In the genomic region with DNA sequence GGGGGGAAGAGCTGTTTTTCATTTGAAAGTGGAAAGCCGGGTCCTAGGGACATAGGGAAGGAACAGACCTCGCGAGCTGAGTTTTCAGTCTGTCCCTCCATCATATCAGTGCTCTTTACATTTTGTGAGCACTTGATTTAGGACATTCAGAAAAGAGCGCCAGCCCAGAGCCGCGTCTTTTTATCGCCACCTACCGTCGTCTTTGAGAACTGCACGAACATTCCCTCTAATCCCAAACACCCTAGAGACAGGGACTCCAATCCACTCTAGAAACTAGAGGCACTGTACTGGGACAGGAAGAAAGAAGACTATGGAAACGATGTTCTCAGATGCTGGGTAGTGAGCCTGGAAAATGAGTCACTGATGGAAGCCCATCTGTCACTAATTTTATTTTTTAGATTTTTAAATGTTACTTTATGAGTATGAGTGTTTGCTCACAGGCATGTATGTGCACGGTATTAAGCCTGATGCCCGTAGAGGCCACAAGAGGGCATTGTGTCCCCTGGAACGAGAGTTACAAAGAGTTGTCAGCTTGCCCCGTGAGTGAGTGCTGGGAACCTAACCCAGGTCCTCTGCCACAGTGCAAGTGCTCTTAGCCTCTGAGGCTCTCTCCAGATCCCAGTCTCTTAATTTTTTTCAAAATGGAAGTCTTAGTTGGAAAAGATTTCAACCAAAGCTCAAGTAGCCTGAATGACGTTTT, we compare ENCODE assay signal across 9 mouse cellular contexts. TPM values are rescaled to one million over a fixed set of nuclear protein-coding genes. Genes with fewer than 3 reads are reported as not detected.
A peak's percentile ranks its signal among the peaks of the same experiment; 100 is the strongest.
DNase-seq lines count a peak whose midpoint lies in the region; ATAC-seq and TF ChIP-seq lines count a peak whose summit lies in the region.
"Had no signal": no experiment of that assay in that cellular context is flagged by ENCODE, and none has a peak within 500 bp of the region (broad histone marks: within the 10 kb centered on the region; RNA-seq: fewer than 3 reads in every experiment).

No protein-coding gene starts in this region.

- ATAC-seq in midbrain, postnatal 0 days (ENCODE audit: low FRiP score), result no peak
- 0 out of 2 replicates have a peak, but pooled peaks have one; percentile 14 for ATAC-seq in stomach, embryonic 14.5 days (ENCODE audit: insufficient number of reproducible peaks, insufficient read depth, low FRiP score, low read depth)

- intact Hi-C loops in left cerebral cortex, postnatal 4 days (cut with DNase I), result loop anchor here (10.0 kb wide), 4 partner anchors 124 to 524 kb away; partner anchors contain the start of genes Flt1, Flt3 and Urad

- no peak overlapping the region for H3K4me3 ChIP-seq in midbrain, postnatal 0 days (ENCODE audit: low read depth, low read length)
- no peak overlapping the region for H3K4me3 ChIP-seq in stomach, embryonic 14.5 days (ENCODE audit: low read depth, low read length)
- H3K4me3 ChIP-seq: erythroblast, embryonic 14.5 days had no signal

- WGBS in midbrain, postnatal 0 days, result 24% methylated on average over 16 of the region's 16 CpGs
- 24% methylated on average over 16 of the region's 16 CpGs for WGBS in stomach, embryonic 14.5 days

- no peaks in the 10 kb centered on the region for H3K9me3 ChIP-seq in midbrain, postnatal 0 days (ENCODE audit: low read length)
- H3K9me3 ChIP-seq in stomach, embryonic 14.5 days (ENCODE audit: control insufficient read depth, low read depth, low read length), result no peaks in the 10 kb centered on the region

- H3K9ac ChIP-seq in midbrain, postnatal 0 days (replicated peaks; ENCODE audit: low read length, poor library complexity, severe bottlenecking), result no peak overlapping the region
- H3K9ac ChIP-seq in stomach, embryonic 14.5 days (replicated peaks; ENCODE audit: low read depth, low read length), result no peak overlapping the region

- H3K4me1 ChIP-seq in midbrain, postnatal 0 days (ENCODE audit: insufficient read depth, low read length), result no peaks in the 10 kb centered on the region
- H3K4me1 ChIP-seq in stomach, embryonic 14.5 days (ENCODE audit: control insufficient read depth, insufficient read depth, low read length), result 0 out of 2 replicates have a peak, but pooled peaks cover 10% of the 10 kb centered on the region

- H3K4me2 ChIP-seq in midbrain, postnatal 0 days (ENCODE audit: low read depth, low read length, poor library complexity, severe bottlenecking), result no peak overlapping the region
- H3K4me2 ChIP-seq in stomach, embryonic 14.5 days (replicated peaks; ENCODE audit: low read depth, low read length), result 0 out of 2 replicates have a peak overlapping the region, but pooled peaks have one; percentile 7

- no peaks in the 10 kb centered on the region for H3K27me3 ChIP-seq in midbrain, postnatal 0 days (ENCODE audit: insufficient read depth, low read length)
- no peaks in the 10 kb centered on the region for H3K27me3 ChIP-seq in stomach, embryonic 14.5 days (ENCODE audit: control insufficient read depth, insufficient read depth, low read length)

- H3K27ac ChIP-seq in midbrain, postnatal 0 days (ENCODE audit: low read depth, low read length), result no peak overlapping the region
- H3K27ac ChIP-seq in stomach, embryonic 14.5 days (ENCODE audit: low read length), result no peak overlapping the region

- peak; percentile 92 for TF ChIP-seq CTCF in midbrain, postnatal 0 days (IDR thresholded peaks at IDR 0.05)

- peak; percentile 41 for DNase-seq in 3134 (ENCODE audit: extremely low read depth, insufficient read length, low spot score)
- peak; percentile 49 for DNase-seq in Muller cell, postnatal 12 days (ENCODE audit: inconsistent ontology term)
- DNase-seq in cerebellum, postnatal 10 days, result peak; percentile 86 to 89
- peak; percentile 58 to 81 for DNase-seq in frontal cortex, postnatal 36 days (ENCODE audit: low spot score in 2 of 2)
- peak; percentile 46 for DNase-seq in hindlimb bud, embryonic 11.5 days (ENCODE audit: extremely low spot score, low read depth, low spot score)
- peak; percentile 68 for DNase-seq in left cerebral cortex, postnatal 4 days
- peak; percentile 80 for DNase-seq in midbrain, postnatal 0 days (ENCODE audit: low spot score)

- no peaks in the 10 kb centered on the region for H3K36me3 ChIP-seq in midbrain, postnatal 0 days (ENCODE audit: insufficient read depth, low read length)
- H3K36me3 ChIP-seq in stomach, embryonic 14.5 days (ENCODE audit: control insufficient read depth, insufficient read depth, low read length), result no peaks in the 10 kb centered on the region

RNA-seq across cellular contexts. Expression of gene Pomp, which starts 11.9 kb away (rescaled TPM):
- 100 to 1,000 TPM; 143 to 160 TPM for total RNA-seq in left cerebral cortex, postnatal 4 days (2021)
- 220 and 287 TPM in 2 replicates for total RNA-seq in midbrain, postnatal 0 days (2014; rRNA removed)
- 513 and 545 TPM in 2 replicates for polyA plus RNA-seq in midbrain, postnatal 0 days (2015; fragmentation: Nextera tagmentation; extraction: Ambion mirVana)
- polyA plus RNA-seq in stomach, embryonic 14.5 days (2014; fragmentation: Nextera tagmentation; extraction: Ambion mirVana), result 445 and 460 TPM in 2 replicates

RNA-seq across cellular contexts. Expression of gene Slc46a3, which starts 46.3 kb away (rescaled TPM):
- total RNA-seq in left cerebral cortex, postnatal 4 days (2021), result 1 to 10 TPM; 2.4 to 3.6 TPM
- total RNA-seq in midbrain, postnatal 0 days (2014; rRNA removed), result 4.1 and 5.2 TPM in 2 replicates
- polyA plus RNA-seq in midbrain, postnatal 0 days (2015; fragmentation: Nextera tagmentation; extraction: Ambion mirVana), result 5.2 and 7.0 TPM in 2 replicates
- 3.1 and 4.4 TPM in 2 replicates for polyA plus RNA-seq in stomach, embryonic 14.5 days (2014; fragmentation: Nextera tagmentation; extraction: Ambion mirVana)
